8 mouse cellular contexts compared by ENCODE assay signal in genomic region chr3:33800513-33800820, GRCm38 (mm10). TPM values are rescaled to one million over a fixed set of nuclear protein-coding genes. Genes with fewer than 3 reads are reported as not detected.
DNase-seq lines count a peak whose midpoint lies in the region; ATAC-seq and TF ChIP-seq lines count a peak whose summit lies in the region.

No protein-coding gene starts in this region.

- peak overlapping the region; percentile 62 for H3K4me2 ChIP-seq in kidney, postnatal 0 days (ENCODE audit: low read length)
- peak overlapping the region; percentile 58 for H3K4me2 ChIP-seq in hindbrain, embryonic 14.5 days (replicated peaks)
- peak overlapping the region; percentile 80 for H3K4me2 ChIP-seq in midbrain, postnatal 0 days (ENCODE audit: low read depth, low read length, poor library complexity, severe bottlenecking)

- H3K36me3 ChIP-seq in kidney, postnatal 0 days (ENCODE audit: insufficient read depth, low read length) = peaks cover 7% of the 10 kb centered on the region; the same call in 1 of the 2 replicates
- peaks cover 17% of the 10 kb centered on the region for H3K36me3 ChIP-seq in hindbrain, embryonic 14.5 days (replicated peaks; ENCODE audit: control insufficient read depth, insufficient read depth)
- peaks cover 4% of the 10 kb centered on the region; the same call in 1 of the 2 replicates for H3K36me3 ChIP-seq in midbrain, postnatal 0 days (ENCODE audit: insufficient read depth, low read length)

- ATAC-seq in kidney, postnatal 0 days (replicated peaks; ENCODE audit: low FRiP score, low read depth) = peak; percentile 14
- no peak for ATAC-seq in hindbrain, embryonic 14.5 days (ENCODE audit: low FRiP score)
- peak; percentile 17 for ATAC-seq in midbrain, postnatal 0 days (ENCODE audit: low FRiP score)

- no peak for TF ChIP-seq CTCF in kidney, postnatal 0 days (IDR thresholded peaks at IDR 0.05; ENCODE audit: low read depth)
- no peak for TF ChIP-seq CTCF in bone marrow macrophage, adult 2 months (IDR thresholded peaks at IDR 0.05; ENCODE audit: low read depth, low read length)
- TF ChIP-seq CTCF in midbrain, postnatal 0 days (IDR thresholded peaks at IDR 0.05) = no peak

- H3K9me3 ChIP-seq in kidney, postnatal 0 days (replicated peaks; ENCODE audit: low read length) = no peaks in the 10 kb centered on the region
- H3K9me3 ChIP-seq in hindbrain, embryonic 14.5 days (ENCODE audit: control insufficient read depth, low read length) = no peaks in the 10 kb centered on the region
- H3K9me3 ChIP-seq in midbrain, postnatal 0 days (ENCODE audit: low read length) = no peaks in the 10 kb centered on the region

- peak overlapping the region; percentile 99 for H3K4me3 ChIP-seq in kidney, postnatal 0 days (replicated peaks; ENCODE audit: low read depth, low read length)
- peak overlapping the region; percentile 85 for H3K4me3 ChIP-seq in bone marrow macrophage, adult 2 months (ENCODE audit: insufficient read depth, low read length)
- H3K4me3 ChIP-seq in hindbrain, embryonic 14.5 days (replicated peaks; ENCODE audit: low read length) = peak overlapping the region; percentile 100
- H3K4me3 ChIP-seq in midbrain, postnatal 0 days (ENCODE audit: low read depth, low read length) = peak overlapping the region; percentile 99

- peak overlapping the region; percentile 100 for H3K9ac ChIP-seq in kidney, postnatal 0 days (ENCODE audit: low read depth, low read length)
- peak overlapping the region; percentile 96 for H3K9ac ChIP-seq in hindbrain, embryonic 14.5 days
- H3K9ac ChIP-seq in midbrain, postnatal 0 days (replicated peaks; ENCODE audit: low read length, poor library complexity, severe bottlenecking) = peak overlapping the region; percentile 93

- DNase-seq in kidney, postnatal 0 days (ENCODE audit: low spot score) = peak; percentile 44
- no peak for DNase-seq in kidney, adult 11 months
- DNase-seq in hindbrain, embryonic 14.5 days (ENCODE audit: low spot score) = peak; percentile 45
- DNase-seq in midbrain, postnatal 0 days (ENCODE audit: low spot score) = peak; percentile 13
- no peak for DNase-seq in urinary bladder, postnatal 36 days (ENCODE audit: low spot score in 2 of 2)
- DNase-seq in left cerebral cortex, adult 8-10 months (ENCODE audit: low spot score in 2 of 2) = no peak
- no peak for DNase-seq in cerebellum, adult 8-10 months

- H3K27ac ChIP-seq in kidney, postnatal 0 days = peak overlapping the region; percentile 99
- H3K27ac ChIP-seq in bone marrow macrophage, adult 2 months (ENCODE audit: insufficient read depth, low read depth, low read length) = peak overlapping the region; percentile 88
- peak overlapping the region; percentile 99 for H3K27ac ChIP-seq in hindbrain, embryonic 14.5 days
- peak overlapping the region; percentile 98 for H3K27ac ChIP-seq in midbrain, postnatal 0 days (ENCODE audit: low read depth, low read length)

- no peaks in the 10 kb centered on the region for H3K4me1 ChIP-seq in kidney, postnatal 0 days (replicated peaks; ENCODE audit: insufficient read depth, low read length)
- H3K4me1 ChIP-seq in bone marrow macrophage, adult 2 months (ENCODE audit: control insufficient read depth, insufficient read depth, low read length) = peaks cover 2% of the 10 kb centered on the region; the same call in 1 of the 2 replicates
- peaks cover 4% of the 10 kb centered on the region; the same call in 1 of the 2 replicates for H3K4me1 ChIP-seq in hindbrain, embryonic 14.5 days (replicated peaks; ENCODE audit: control insufficient read depth, insufficient read depth, low read length)
- no peaks in the 10 kb centered on the region for H3K4me1 ChIP-seq in midbrain, postnatal 0 days (ENCODE audit: insufficient read depth, low read length)

- H3K27me3 ChIP-seq in kidney, postnatal 0 days (ENCODE audit: insufficient read depth, low read length) = no peaks in the 10 kb centered on the region
- H3K27me3 ChIP-seq in hindbrain, embryonic 14.5 days (ENCODE audit: control insufficient read depth, insufficient read depth, low read length) = no peaks in the 10 kb centered on the region
- H3K27me3 ChIP-seq in midbrain, postnatal 0 days (ENCODE audit: insufficient read depth, low read length) = no peaks in the 10 kb centered on the region

- no peak for TF ChIP-seq POLR2A in bone marrow macrophage, adult 2 months (IDR thresholded peaks at IDR 0.05; ENCODE audit: borderline replicate concordance, low read depth, low read length)

- WGBS in kidney, postnatal 0 days = 0% methylated on average over 16 of the region's 16 CpGs
- under 1% methylated on average over 16 of the region's 16 CpGs for WGBS in hindbrain, embryonic 14.5 days
- 0% methylated on average over 16 of the region's 16 CpGs for WGBS in midbrain, postnatal 0 days

RNA-seq across cellular contexts. Expression of gene Ttc14, which starts 0.8 kb away (rescaled TPM):
- polyA plus RNA-seq in kidney, postnatal 0 days (2015; fragmentation: Nextera tagmentation; extraction: Ambion mirVana) = 52.0 and 53.5 TPM in 2 replicates
- polyA plus RNA-seq in bone marrow macrophage, adult 2 months (2012; ENCODE audit: insufficient read depth, insufficient read length, missing spikeins) = 38.0 and 54.6 TPM in 2 replicates
- 73.6 and 76.4 TPM in 2 replicates for polyA plus RNA-seq in hindbrain, embryonic 14.5 days (2014; fragmentation: Nextera tagmentation; extraction: Ambion mirVana)
- total RNA-seq in midbrain, postnatal 0 days (2014; rRNA removed) = 51.8 and 60.8 TPM in 2 replicates
- 54.2 and 62.5 TPM in 2 replicates for polyA plus RNA-seq in midbrain, postnatal 0 days (2015; fragmentation: Nextera tagmentation; extraction: Ambion mirVana)
- 10 to 100 TPM; 54.3 to 73.9 (median 64.4) TPM for total RNA-seq in left cerebral cortex, adult 8-10 months (2022)

RNA-seq across cellular contexts. Expression of gene Ccdc39, which starts 43.6 kb away (rescaled TPM):
- 2.5 and 3.2 TPM in 2 replicates for polyA plus RNA-seq in kidney, postnatal 0 days (2015; fragmentation: Nextera tagmentation; extraction: Ambion mirVana)
- polyA plus RNA-seq in bone marrow macrophage, adult 2 months (2012; ENCODE audit: insufficient read depth, insufficient read length, missing spikeins) = 1.1 and 2.1 TPM in 2 replicates
- 16.4 and 17.6 TPM in 2 replicates for polyA plus RNA-seq in hindbrain, embryonic 14.5 days (2014; fragmentation: Nextera tagmentation; extraction: Ambion mirVana)
- total RNA-seq in midbrain, postnatal 0 days (2014; rRNA removed) = 23.1 and 28.6 TPM in 2 replicates
- 14.5 and 17.3 TPM in 2 replicates for polyA plus RNA-seq in midbrain, postnatal 0 days (2015; fragmentation: Nextera tagmentation; extraction: Ambion mirVana)
- 10 to 100 TPM; 19.1 to 25.7 (median 20.2) TPM for total RNA-seq in left cerebral cortex, adult 8-10 months (2022)

Comparison
In these comparisons a context has a peak if more than half of its experiments do, and no peak if none do; other contexts are left out.
1. DNase-seq: peak in kidney, postnatal 0 days (single experiment), hindbrain, embryonic 14.5 days (single experiment) and midbrain, postnatal 0 days (single experiment); none in kidney, adult 11 months (single experiment), urinary bladder, postnatal 36 days (0 of 2), left cerebral cortex, adult 8-10 months (0 of 2) and cerebellum, adult 8-10 months (single experiment).
2. Peak in every context shown above with its lines, with median percentiles within 50 percentile points of each other: H3K27ac ChIP-seq, H3K4me2 ChIP-seq, H3K4me3 ChIP-seq and H3K9ac ChIP-seq.